Mouse (Mus musculus): ENCODE data around the gene Trim54. TPM values are rescaled to one million over a fixed set of nuclear protein-coding genes. Genes with fewer than 3 reads are reported as not detected.

The Trim54 gene
- polyA plus RNA-seq, 1 experiment from 2014 or later, result 0.70 TPM

DNA sequence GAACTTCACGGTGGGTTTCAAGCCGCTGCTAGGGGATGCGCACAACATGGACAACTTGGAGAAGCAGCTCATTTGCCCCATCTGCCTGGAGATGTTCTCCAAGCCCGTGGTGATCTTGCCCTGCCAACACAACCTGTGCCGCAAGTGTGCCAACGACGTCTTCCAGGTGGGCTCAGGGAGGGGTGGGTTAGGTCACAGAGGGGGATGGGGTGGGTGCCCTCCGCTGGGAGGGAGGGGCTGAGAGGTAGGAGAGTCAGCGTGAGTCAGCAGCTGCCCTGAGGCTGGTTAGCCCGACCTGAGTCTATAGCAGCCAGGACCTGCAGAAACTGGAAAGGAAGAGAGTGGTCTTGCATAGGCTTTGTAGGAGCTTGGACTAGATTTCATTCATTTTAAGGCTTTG is 400 bp downstream of the Trim54 start:
- no peak overlapping the region for H3K4me3 ChIP-seq
- H3K4me2 ChIP-seq, result no peak overlapping the region
- H3K27ac ChIP-seq, result no peak overlapping the region
- H3K9me3 ChIP-seq, result no peaks in the 10 kb centered on the region
- peaks cover 7% of the 10 kb centered on the region; the same call in 1 of the 2 replicates for H3K27me3 ChIP-seq
- no peak for ATAC-seq (ENCODE audit: borderline replicate concordance, extremely low read depth, low FRiP score, low TSS enrichment)
- 23% methylated on average over 10 of the region's 10 CpGs for WGBS
- no peak overlapping the region for H3K9ac ChIP-seq
- no peaks in the 10 kb centered on the region for H3K4me1 ChIP-seq
- H3K36me3 ChIP-seq, result no peaks in the 10 kb centered on the region

- Histone ChIP-seq H3K9ac (no peak overlapping the region), H3K27ac (no peak overlapping the region), H3K9me3 (no peaks in the 10 kb centered on the region), H3K27me3 (peaks cover 6% of the 10 kb centered on the region; the same call in 1 of the 2 replicates), H3K4me1 (no peaks in the 10 kb centered on the region), H3K36me3 (no peaks in the 10 kb centered on the region), H3K4me2 (no peak overlapping the region), H3K4me3 (no peak overlapping the region)
- 76% methylated on average over 8 of the region's 8 CpGs for WGBS
- ATAC-seq (ENCODE audit: borderline replicate concordance, extremely low read depth, low FRiP score, low TSS enrichment), result no peak
These were observed 4.6 kb downstream of the Trim54 start for GRCm38 (mm10) chr5:31121111-31121510.

DNA sequence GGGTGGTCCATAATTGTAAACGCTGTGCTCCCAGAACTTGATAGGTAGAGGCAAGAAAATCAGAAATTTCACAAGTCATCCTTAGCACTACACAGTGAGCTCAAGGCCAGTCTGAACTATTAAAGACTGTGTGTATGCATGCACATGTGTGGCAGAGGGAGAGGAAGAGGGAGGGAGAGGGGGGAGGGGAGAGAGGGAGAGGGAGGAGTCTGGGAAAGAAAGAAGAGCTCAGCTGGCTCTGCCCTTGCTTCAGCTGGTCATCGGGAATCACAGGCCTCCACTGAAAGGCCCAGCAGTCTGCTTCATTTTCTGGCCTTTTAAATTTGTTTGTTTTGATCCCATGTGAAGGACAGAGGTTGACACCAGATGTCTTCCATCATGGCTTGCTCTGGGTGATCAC is 7.0 kb downstream of the Trim54 start:
- Histone ChIP-seq H3K9me3 (no peaks in the 10 kb centered on the region), H3K4me3 (no peak overlapping the region), H3K9ac (no peak overlapping the region), H3K27me3 (no peaks in the 10 kb centered on the region), H3K4me2 (no peak overlapping the region), H3K4me1 (no peaks in the 10 kb centered on the region), H3K36me3 (no peaks in the 10 kb centered on the region), H3K27ac (no peak overlapping the region)
- WGBS, result 40% methylated on average over 2 of the region's 2 CpGs
- ATAC-seq (ENCODE audit: borderline replicate concordance, extremely low read depth, low FRiP score, low TSS enrichment), result no peak

DNA sequence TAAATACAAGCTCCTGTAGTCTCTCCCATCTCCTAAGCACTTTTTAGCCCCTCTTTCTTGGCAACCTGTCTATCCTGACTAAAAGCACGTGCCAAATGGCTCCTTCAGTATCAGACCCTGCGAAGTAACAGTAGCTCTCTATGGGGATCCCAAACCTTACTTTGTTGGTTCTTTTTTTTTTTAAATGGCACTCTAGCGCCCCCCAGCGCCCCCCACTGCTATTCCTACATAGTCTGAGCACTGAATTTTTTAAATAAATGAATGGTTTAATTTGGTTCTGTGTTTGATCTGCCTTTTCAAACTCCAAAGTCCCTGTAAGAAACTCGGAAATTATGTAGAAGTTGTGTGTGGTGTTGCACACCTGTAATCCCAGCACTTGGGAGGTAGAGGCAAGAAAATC is 9.5 kb downstream of the Trim54 start:
- Histone ChIP-seq H3K36me3 (no peaks in the 10 kb centered on the region), H3K9me3 (no peaks in the 10 kb centered on the region), H3K9ac (no peak overlapping the region), H3K4me2 (no peak overlapping the region), H3K4me3 (no peak overlapping the region), H3K4me1 (no peaks in the 10 kb centered on the region), H3K27me3 (0 out of 2 replicates have a peak, but pooled peaks cover 4% of the 10 kb centered on the region), H3K27ac (no peak overlapping the region)
- WGBS, result 34% methylated on average over 5 of the region's 5 CpGs
- ATAC-seq (ENCODE audit: borderline replicate concordance, extremely low read depth, low FRiP score, low TSS enrichment), result no peak

DNA sequence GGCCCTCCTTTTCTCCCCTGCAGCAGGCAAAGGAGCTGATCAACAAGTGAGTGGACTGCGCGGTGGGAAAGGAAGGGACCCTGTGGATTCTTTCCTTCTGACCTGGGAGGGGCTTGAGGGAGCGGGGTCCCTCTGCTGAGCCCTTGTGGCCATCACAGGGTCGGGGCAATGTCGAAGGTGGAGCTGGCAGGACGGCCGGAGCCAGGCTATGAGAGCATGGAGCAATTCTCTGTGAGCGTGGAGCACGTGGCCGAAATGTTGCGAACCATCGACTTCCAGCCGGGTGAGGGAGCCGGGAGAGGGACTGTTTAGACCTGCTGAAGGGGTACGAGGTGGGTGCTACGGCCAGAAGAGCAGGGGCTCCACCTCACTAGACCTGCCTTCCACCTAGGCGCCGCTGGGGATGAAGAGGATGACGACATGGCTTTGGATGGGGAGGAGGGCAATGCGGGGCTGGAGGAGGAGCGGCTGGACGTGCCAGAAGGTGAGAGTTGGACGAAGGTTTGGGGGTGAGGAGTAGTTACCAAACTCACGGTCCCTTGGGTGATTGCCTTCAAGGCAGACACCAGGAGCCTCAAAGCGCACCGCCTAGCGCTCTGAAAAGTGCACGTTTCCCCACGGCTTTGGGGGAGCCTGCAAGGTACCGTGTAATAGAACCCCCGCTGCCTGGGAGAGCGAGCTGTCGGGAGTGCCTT is 20.4 kb downstream of the Trim54 start:
- H3K36me3 ChIP-seq, result peaks cover 7% of the 10 kb centered on the region; the same call in 1 of the 2 replicates
- no peak overlapping the region for H3K4me3 ChIP-seq
- under 1% methylated on average over 33 of the region's 33 CpGs for WGBS
- peaks cover 69% of the 10 kb centered on the region for H3K27me3 ChIP-seq
- peaks cover 9% of the 10 kb centered on the region for H3K4me1 ChIP-seq
- ATAC-seq (ENCODE audit: borderline replicate concordance, extremely low read depth, low FRiP score, low TSS enrichment), result no peak
- H3K4me2 ChIP-seq, result no peak overlapping the region
- H3K9me3 ChIP-seq, result no peaks in the 10 kb centered on the region
- H3K9ac ChIP-seq, result no peak overlapping the region
- H3K27ac ChIP-seq, result no peak overlapping the region

- Histone ChIP-seq H3K9ac (no peak overlapping the region), H3K4me1 (peaks cover 9% of the 10 kb centered on the region), H3K4me2 (peak overlapping the region; percentile 31), H3K27me3 (peaks cover 69% of the 10 kb centered on the region), H3K36me3 (peaks cover 7% of the 10 kb centered on the region; the same call in 1 of the 2 replicates), H3K27ac (no peak overlapping the region), H3K9me3 (no peaks in the 10 kb centered on the region), H3K4me3 (no peak overlapping the region; the same call in 1 of the 2 replicates)
- WGBS, result 2% methylated on average over 13 of the region's 13 CpGs
- no peak for ATAC-seq (ENCODE audit: borderline replicate concordance, extremely low read depth, low FRiP score, low TSS enrichment)
These were observed 21.1 kb downstream of the Trim54 start for GRCm38 (mm10) chr5:31137658-31138057.

DNA sequence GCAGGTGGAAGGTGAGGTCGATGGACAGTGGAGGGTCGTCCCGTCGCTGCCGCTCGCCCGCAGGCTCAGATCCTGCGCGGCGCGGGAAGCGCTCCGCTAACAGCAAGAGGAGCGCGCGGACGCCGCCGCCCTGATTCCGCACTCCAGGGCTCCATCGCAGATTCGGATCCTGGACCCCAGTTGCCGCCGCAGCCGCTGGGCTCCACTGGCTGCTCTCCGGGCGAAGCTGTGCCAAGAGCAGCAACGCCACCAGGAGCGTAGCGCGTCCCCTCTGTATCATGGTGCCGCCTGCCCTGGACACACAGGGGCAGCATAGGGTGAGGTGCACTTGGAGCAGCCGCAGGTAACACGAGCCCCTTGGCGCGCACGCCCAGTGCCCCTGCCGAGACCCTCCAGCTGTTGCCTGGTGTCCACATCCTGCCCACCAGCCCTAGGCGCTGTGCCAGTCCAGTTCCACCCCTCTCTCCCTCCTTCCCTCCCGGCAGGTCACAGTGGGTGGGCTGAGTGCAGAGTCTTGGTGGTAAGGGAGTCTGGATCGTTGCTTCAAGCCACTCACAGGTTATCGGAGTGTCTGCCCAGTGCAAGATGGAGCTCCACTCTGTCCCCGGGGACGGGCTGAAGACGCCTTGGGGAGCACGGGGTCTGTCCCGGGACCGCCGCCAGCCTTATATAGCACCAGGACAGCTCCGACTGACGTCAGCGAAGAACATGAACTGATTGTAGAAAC is 21.9 kb downstream of the Trim54 start, which contains the start of gene Ucn:
Gene Ucn (minus strand): TSS at position 589 of the 727 bp plus-strand sequence.
- WGBS, result 2% methylated on average over 52 of the region's 52 CpGs
- no peak within 1 kb of the TSS for H3K27ac ChIP-seq
- no peaks in the 10 kb centered on the region for H3K9me3 ChIP-seq
- peaks cover 7% of the 10 kb centered on the region; the same call in 1 of the 2 replicates for H3K36me3 ChIP-seq
- no peak for ATAC-seq (ENCODE audit: borderline replicate concordance, extremely low read depth, low FRiP score, low TSS enrichment)
- no peak within 1 kb of the TSS for H3K9ac ChIP-seq
- peak within 1 kb of the TSS; percentile 31 for H3K4me2 ChIP-seq
- peaks cover 9% of the 10 kb centered on the region for H3K4me1 ChIP-seq
- H3K4me3 ChIP-seq, result peak within 1 kb of the TSS; percentile 23
- peaks cover 68% of the 10 kb centered on the region for H3K27me3 ChIP-seq

- Histone ChIP-seq H3K9me3 (no peaks in the 10 kb centered on the region), H3K27ac (no peak overlapping the region), H3K9ac (no peak overlapping the region), H3K27me3 (peaks cover 62% of the 10 kb centered on the region), H3K36me3 (peaks cover 8% of the 10 kb centered on the region), H3K4me3 (peak overlapping the region; percentile 23), H3K4me1 (peaks cover 9% of the 10 kb centered on the region), H3K4me2 (peak overlapping the region; percentile 31)
- WGBS, result 11% methylated on average over 9 of the region's 9 CpGs
- no peak; the same call in 1 of the 2 replicates for ATAC-seq (ENCODE audit: borderline replicate concordance, extremely low read depth, low FRiP score, low TSS enrichment)
These were observed 22.5 kb downstream of the Trim54 start for GRCm38 (mm10) chr5:31138968-31139425.

DNA sequence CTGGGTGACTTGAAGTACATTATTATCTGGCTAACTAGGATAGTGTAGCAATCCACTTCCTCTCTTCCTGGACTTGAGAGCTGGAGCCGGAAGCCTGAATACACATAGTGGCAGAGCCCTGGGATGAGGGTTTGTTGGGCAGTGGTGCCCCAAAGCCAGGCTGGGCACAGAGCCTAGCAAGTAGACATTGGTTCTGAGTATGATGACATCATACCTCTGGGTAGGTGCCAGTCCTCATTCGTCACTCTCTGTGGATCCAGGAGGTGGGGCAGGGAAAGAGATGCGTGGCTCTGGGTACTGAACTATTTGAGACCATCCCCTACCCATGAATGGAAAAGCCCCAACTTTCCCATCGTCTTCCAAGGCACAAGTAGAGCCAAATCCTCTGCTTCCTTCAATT is 33.3 kb downstream of the Trim54 start:
- peaks cover 8% of the 10 kb centered on the region for H3K36me3 ChIP-seq
- no peak overlapping the region for H3K27ac ChIP-seq
- no peak overlapping the region for H3K4me2 ChIP-seq
- 84% methylated on average over 4 of the region's 4 CpGs for WGBS
- ATAC-seq (ENCODE audit: borderline replicate concordance, extremely low read depth, low FRiP score, low TSS enrichment), result no peak
- peaks cover 14% of the 10 kb centered on the region for H3K4me1 ChIP-seq
- H3K4me3 ChIP-seq, result no peak overlapping the region
- no peaks in the 10 kb centered on the region for H3K27me3 ChIP-seq
- H3K9me3 ChIP-seq, result no peaks in the 10 kb centered on the region
- no peak overlapping the region for H3K9ac ChIP-seq

- peaks cover 14% of the 10 kb centered on the region for H3K36me3 ChIP-seq
- H3K27me3 ChIP-seq, result no peaks in the 10 kb centered on the region
- ATAC-seq (ENCODE audit: borderline replicate concordance, extremely low read depth, low FRiP score, low TSS enrichment), result no peak
- WGBS, result 75% methylated on average over 3 of the region's 3 CpGs
- H3K9ac ChIP-seq, result no peak overlapping the region
- no peaks in the 10 kb centered on the region for H3K9me3 ChIP-seq
- H3K4me3 ChIP-seq, result no peak overlapping the region
- peaks cover 16% of the 10 kb centered on the region for H3K4me1 ChIP-seq
- H3K4me2 ChIP-seq, result no peak overlapping the region
- no peak overlapping the region for H3K27ac ChIP-seq
These were observed 35.2 kb downstream of the Trim54 start for GRCm38 (mm10) chr5:31151746-31152145.

GRCm38 (mm10) chr5:31153516-31154151 is 37.1 kb downstream of the Trim54 start:
- Histone ChIP-seq H3K4me1 (peaks cover 16% of the 10 kb centered on the region), H3K27me3 (no peaks in the 10 kb centered on the region), H3K36me3 (peaks cover 33% of the 10 kb centered on the region), H3K9ac (peak overlapping the region; percentile 80), H3K27ac (peak overlapping the region; percentile 78; the same call in 1 of the 2 replicates), H3K9me3 (no peaks in the 10 kb centered on the region), H3K4me3 (peak overlapping the region; percentile 75), H3K4me2 (peak overlapping the region; percentile 86)
- peak; percentile 15; the same call in 1 of the 2 replicates for ATAC-seq (ENCODE audit: borderline replicate concordance, extremely low read depth, low FRiP score, low TSS enrichment)
- 31% methylated on average over 6 of the region's 6 CpGs for WGBS

Measured in lung, embryonic 15.5 days (tissue).